Mouse (Mus musculus): ENCODE data around the gene Nipa1.

DNA sequence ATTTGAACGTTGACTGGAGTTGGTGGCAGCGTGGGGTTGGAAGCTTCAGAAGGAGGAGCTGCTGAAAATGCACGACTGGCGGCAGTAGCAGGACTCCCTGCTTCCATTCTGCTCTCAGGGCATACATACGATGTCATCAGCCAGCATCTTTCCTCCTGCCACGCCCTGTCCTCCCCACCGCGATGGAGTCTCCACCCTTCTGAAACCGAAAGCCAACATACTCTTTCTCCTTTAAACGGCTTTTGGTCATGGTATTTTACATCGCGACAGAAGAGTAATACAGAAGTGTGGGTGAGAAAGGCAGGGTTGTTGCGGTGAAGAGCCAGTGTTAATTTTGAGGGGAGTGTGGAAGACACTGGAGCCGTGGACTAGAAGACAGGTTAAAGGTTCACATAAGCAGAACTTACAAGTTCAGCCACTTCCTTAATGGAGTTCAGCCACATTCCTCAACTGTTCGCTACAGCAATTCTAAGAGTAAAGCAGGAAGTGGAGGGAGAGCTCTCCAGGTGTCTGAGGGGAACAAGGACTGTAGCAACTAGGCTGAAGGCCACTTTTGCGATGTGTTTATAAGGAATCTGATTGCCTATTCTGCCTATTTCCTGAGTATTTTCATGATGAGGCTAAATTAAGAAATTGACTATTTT, 51.4 kb downstream of the Nipa1 start:
- no peak for TF ChIP-seq POLR2A (IDR thresholded peaks at IDR 0.05; ENCODE audit: borderline replicate concordance, extremely low read depth, low read depth, low read length)
- TF ChIP-seq CTCF (IDR thresholded peaks at IDR 0.05; ENCODE audit: insufficient read depth, low read length) = no peak

Measured in lung, adult 2 months (tissue).